Comparison of ENCODE assay signal across 7 mouse cellular contexts in the genomic region with DNA sequence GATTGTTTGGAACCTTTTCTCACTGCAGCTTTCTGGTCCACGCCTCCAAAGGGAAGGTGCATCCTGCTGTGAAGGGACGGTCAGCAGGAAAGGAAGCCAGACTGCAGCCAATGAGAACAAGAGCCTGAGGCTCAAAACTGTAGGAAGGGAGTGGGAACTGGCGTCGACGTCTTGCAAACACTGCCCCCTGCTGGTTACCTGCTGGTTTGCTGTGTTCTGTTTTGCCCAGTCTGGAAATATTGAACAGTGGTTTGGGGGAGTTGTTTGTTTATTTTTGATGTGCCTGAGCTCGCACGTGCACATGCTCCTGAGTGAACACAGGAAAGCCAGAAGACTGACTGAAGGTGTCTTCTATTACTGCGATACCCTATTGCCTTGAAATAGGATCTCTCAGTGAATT. TPM values are rescaled to one million over a fixed set of nuclear protein-coding genes. Genes with fewer than 3 reads are reported as not detected.
DNase-seq lines count a peak whose midpoint lies in the region; ATAC-seq and TF ChIP-seq lines count a peak whose summit lies in the region.

No protein-coding gene starts in this region.

- no peak overlapping the region for H3K4me3 ChIP-seq in limb, embryonic 10.5 days
- no peak overlapping the region for H3K4me3 ChIP-seq in midbrain, postnatal 0 days (ENCODE audit: low read depth, low read length)

- no peaks in the 10 kb centered on the region for H3K36me3 ChIP-seq in limb, embryonic 10.5 days
- H3K36me3 ChIP-seq in midbrain, postnatal 0 days (ENCODE audit: insufficient read depth, low read length) = no peaks in the 10 kb centered on the region

- TF ChIP-seq CTCF in midbrain, postnatal 0 days (IDR thresholded peaks at IDR 0.05) = peak; percentile 87

- WGBS in limb, embryonic 10.5 days = 14% methylated on average over 8 of the region's 8 CpGs
- 12% methylated on average over 8 of the region's 8 CpGs for WGBS in midbrain, postnatal 0 days

- peak; percentile 90 for DNase-seq in ZHBTc4 (ENCODE audit: low read depth, low spot score)
- DNase-seq in cerebellum, postnatal 25 days = peak; percentile 70 to 86
- peak; percentile 49 to 52 for DNase-seq in gastrocnemius, adult 8-10 months (ENCODE audit: low spot score in 2 of 2)
- peak; percentile 89 for DNase-seq in kidney, adult 18-20 months
- peak; percentile 89 for DNase-seq in limb, embryonic 10.5 days (ENCODE audit: low spot score)
- DNase-seq in midbrain, postnatal 0 days (ENCODE audit: low spot score) = peak; percentile 80
- peak; percentile 57 to 73 for DNase-seq in spleen, postnatal 14 days (ENCODE audit: low spot score in 2 of 2)

- no peaks in the 10 kb centered on the region for H3K4me1 ChIP-seq in limb, embryonic 10.5 days
- H3K4me1 ChIP-seq in midbrain, postnatal 0 days (ENCODE audit: insufficient read depth, low read length) = no peaks in the 10 kb centered on the region

- peak overlapping the region; percentile 30; the same call in 1 of the 2 replicates for H3K27ac ChIP-seq in limb, embryonic 10.5 days
- H3K27ac ChIP-seq in midbrain, postnatal 0 days (ENCODE audit: low read depth, low read length) = no peak overlapping the region

- ATAC-seq in midbrain, postnatal 0 days (ENCODE audit: low FRiP score) = no peak

- H3K27me3 ChIP-seq in limb, embryonic 10.5 days (ENCODE audit: low read depth, poor library complexity, severe bottlenecking) = no peaks in the 10 kb centered on the region
- H3K27me3 ChIP-seq in midbrain, postnatal 0 days (ENCODE audit: insufficient read depth, low read length) = no peaks in the 10 kb centered on the region

- H3K4me2 ChIP-seq in midbrain, postnatal 0 days (ENCODE audit: low read depth, low read length, poor library complexity, severe bottlenecking) = no peak overlapping the region

- H3K9me3 ChIP-seq in limb, embryonic 10.5 days (replicated peaks) = no peaks in the 10 kb centered on the region
- H3K9me3 ChIP-seq in midbrain, postnatal 0 days (ENCODE audit: low read length) = no peaks in the 10 kb centered on the region

- H3K9ac ChIP-seq in midbrain, postnatal 0 days (replicated peaks; ENCODE audit: low read length, poor library complexity, severe bottlenecking) = no peak overlapping the region

RNA-seq across cellular contexts. Expression of gene Gimap3, which starts 1.4 kb away (rescaled TPM):
- not detected for total RNA-seq in gastrocnemius, adult 8-10 months (2022)
- not detected in 2 replicates for polyA plus RNA-seq in limb, embryonic 10.5 days (2016; fragmentation: Nextera tagmentation; extraction: Ambion mirVana)
- total RNA-seq in midbrain, postnatal 0 days (2014; rRNA removed) = not detected in 2 replicates
- polyA plus RNA-seq in midbrain, postnatal 0 days (2015; fragmentation: Nextera tagmentation; extraction: Ambion mirVana) = not detected in 2 replicates

RNA-seq across cellular contexts. Expression of gene Gimap5, which starts 26.0 kb away (rescaled TPM):
- 1 to 10 TPM in 3 of 4 experiments, under 1 TPM in 1; 0.82 to 1.5 (median 1.2) TPM for total RNA-seq in gastrocnemius, adult 8-10 months (2022)
- 1.3 and 1.4 TPM in 2 replicates for polyA plus RNA-seq in limb, embryonic 10.5 days (2016; fragmentation: Nextera tagmentation; extraction: Ambion mirVana)
- total RNA-seq in midbrain, postnatal 0 days (2014; rRNA removed) = 0.33 and 0.38 TPM in 2 replicates
- polyA plus RNA-seq in midbrain, postnatal 0 days (2015; fragmentation: Nextera tagmentation; extraction: Ambion mirVana) = 1.3 and 1.4 TPM in 2 replicates

RNA-seq across cellular contexts. Expression of gene Gimap1, which starts 33.2 kb away (rescaled TPM):
- 1 to 10 TPM; 1.5 to 3.1 (median 2.2) TPM for total RNA-seq in gastrocnemius, adult 8-10 months (2022)
- polyA plus RNA-seq in limb, embryonic 10.5 days (2016; fragmentation: Nextera tagmentation; extraction: Ambion mirVana) = 7.9 and 8.5 TPM in 2 replicates
- 1.6 and 2.1 TPM in 2 replicates for total RNA-seq in midbrain, postnatal 0 days (2014; rRNA removed)
- polyA plus RNA-seq in midbrain, postnatal 0 days (2015; fragmentation: Nextera tagmentation; extraction: Ambion mirVana) = 2.9 and 4.0 TPM in 2 replicates

RNA-seq across cellular contexts. Expression of gene Gimap7, which starts 53.6 kb away (rescaled TPM):
- total RNA-seq in gastrocnemius, adult 8-10 months (2022) = not detected
- polyA plus RNA-seq in limb, embryonic 10.5 days (2016; fragmentation: Nextera tagmentation; extraction: Ambion mirVana) = not detected in 2 replicates
- total RNA-seq in midbrain, postnatal 0 days (2014; rRNA removed) = not detected in 2 replicates
- polyA plus RNA-seq in midbrain, postnatal 0 days (2015; fragmentation: Nextera tagmentation; extraction: Ambion mirVana) = not detected in 2 replicates

RNA-seq across cellular contexts. Expression of gene Gm28053, which starts 53.6 kb away (rescaled TPM):
- 1 to 10 TPM in 3 of 4 experiments, not detected in 1; 1.2 to 2.4 (median 1.4) TPM for total RNA-seq in gastrocnemius, adult 8-10 months (2022)
- 0.83 and 1.3 TPM in 2 replicates for polyA plus RNA-seq in limb, embryonic 10.5 days (2016; fragmentation: Nextera tagmentation; extraction: Ambion mirVana)
- not detected in 2 replicates for total RNA-seq in midbrain, postnatal 0 days (2014; rRNA removed)
- not detected in 2 replicates for polyA plus RNA-seq in midbrain, postnatal 0 days (2015; fragmentation: Nextera tagmentation; extraction: Ambion mirVana)
